Mouse (Mus musculus): ENCODE results near the gene Fer. TPM values are rescaled to one million over a fixed set of nuclear protein-coding genes. Genes with fewer than 3 reads are reported as not detected.

The Fer gene
- total and polyA plus RNA-seq, 2 experiments from 2014 or later = 22.1 to 31.8 TPM

DNA sequence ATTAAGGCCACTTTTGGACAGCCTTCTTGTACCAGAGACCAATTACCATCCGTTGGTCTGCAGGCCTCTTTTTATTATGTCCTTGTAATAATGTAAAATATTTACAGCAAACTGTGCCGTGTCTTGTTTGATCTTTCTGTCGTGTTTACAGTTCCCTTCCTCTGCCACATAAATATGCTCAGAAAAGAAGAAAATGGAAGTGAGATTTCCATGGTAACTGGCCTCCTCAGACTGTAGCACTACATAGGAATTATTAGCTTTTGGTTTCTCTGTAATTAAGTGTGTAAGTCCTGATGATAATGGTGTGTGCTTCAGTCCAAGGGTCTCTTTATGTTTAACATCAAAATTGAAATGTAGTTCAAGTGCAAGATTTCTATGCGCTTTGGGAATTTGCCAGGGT is 283.5 kb downstream of the Fer start:
- WGBS = 43% methylated on average over 4 of the region's 4 CpGs
- Histone ChIP-seq H3K36me3 (ENCODE audit: insufficient read depth) (0 out of 2 replicates have a peak, but pooled peaks cover 5% of the 10 kb centered on the region), H3K4me1 (ENCODE audit: insufficient read depth) (0 out of 2 replicates have a peak, but pooled peaks cover 6% of the 10 kb centered on the region), H3K9me3 (ENCODE audit: low read length) (0 out of 2 replicates have a peak, but pooled peaks cover 7% of the 10 kb centered on the region), H3K27ac (ENCODE audit: low read depth, low read length) (no peak overlapping the region), H3K4me2 (ENCODE audit: low read depth) (no peak overlapping the region), H3K4me3 (ENCODE audit: low read depth, low read length) (no peak overlapping the region), H3K9ac (no peak overlapping the region), H3K27me3 (ENCODE audit: insufficient read depth, low read length) (no peaks in the 10 kb centered on the region)
- no peak for DNase-seq
- 0 out of 2 replicates have a peak, but pooled peaks have one; percentile 36 for ATAC-seq
- TF ChIP-seq CTCF (IDR thresholded peaks at IDR 0.05; ENCODE audit: low read depth) = no peak

DNA sequence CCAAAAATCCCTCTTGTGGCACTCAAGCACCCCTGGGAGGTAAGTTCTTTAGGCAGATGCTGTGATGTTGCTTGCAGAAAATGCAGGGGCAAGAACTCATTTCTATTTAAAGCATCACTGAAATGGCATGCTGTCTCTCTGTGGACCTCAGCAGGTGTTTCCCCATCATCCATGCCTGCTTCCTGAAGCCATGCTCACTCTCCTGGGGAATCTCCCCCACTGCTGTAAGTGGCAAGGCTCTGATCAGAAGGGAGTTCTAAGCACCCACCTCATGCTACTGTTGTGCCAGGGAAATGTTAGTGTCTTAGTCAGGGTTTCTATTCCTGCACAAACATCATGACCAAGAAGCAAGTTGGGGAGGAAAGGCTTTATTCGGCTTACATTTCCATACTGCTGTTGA is 287.9 kb downstream of the Fer start:
- DNase-seq = no peak
- TF ChIP-seq CTCF (IDR thresholded peaks at IDR 0.05; ENCODE audit: low read depth) = no peak
- 100% methylated on average over 1 of the region's 1 CpGs for WGBS

DNA sequence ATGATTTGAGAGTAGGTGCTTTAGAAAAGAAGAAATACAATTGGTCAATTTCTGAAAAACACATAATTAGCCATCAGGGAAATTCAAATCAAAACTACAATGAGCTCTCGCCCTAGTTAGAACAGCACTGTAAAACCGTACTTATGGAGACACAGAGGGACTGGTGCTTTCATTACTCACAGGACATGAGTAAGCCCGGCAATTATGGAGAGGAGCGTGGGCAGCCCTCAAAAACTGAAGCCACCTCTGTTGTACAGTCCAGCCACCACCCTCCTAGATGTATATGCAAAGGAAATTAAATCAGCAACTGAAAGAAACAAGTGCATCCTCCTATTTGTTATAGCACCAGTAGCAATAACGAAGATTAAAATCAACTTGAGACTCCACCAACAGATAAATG is 304.9 kb downstream of the Fer start:
- DNase-seq (no peak), ATAC-seq (no peak)
- Histone ChIP-seq H3K9me3 (ENCODE audit: low read length) (no peaks in the 10 kb centered on the region), H3K27ac (ENCODE audit: low read depth, low read length) (no peak overlapping the region), H3K27me3 (ENCODE audit: insufficient read depth, low read length) (no peaks in the 10 kb centered on the region), H3K4me2 (ENCODE audit: low read depth) (no peak overlapping the region), H3K4me1 (ENCODE audit: insufficient read depth) (no peaks in the 10 kb centered on the region), H3K9ac (no peak overlapping the region), H3K36me3 (ENCODE audit: insufficient read depth) (no peaks in the 10 kb centered on the region), H3K4me3 (ENCODE audit: low read depth, low read length) (no peak overlapping the region)
- WGBS = 92% methylated on average over 5 of the region's 5 CpGs
- TF ChIP-seq CTCF (IDR thresholded peaks at IDR 0.05; ENCODE audit: low read depth) = no peak

More for the DNA sequence above, 287.9 kb downstream of the Fer start:
- Histone ChIP-seq H3K27ac (ENCODE audit: low read depth, low read length) (no peak overlapping the region), H3K27me3 (ENCODE audit: insufficient read depth, low read length) (no peaks in the 10 kb centered on the region), H3K36me3 (ENCODE audit: insufficient read depth) (0 out of 2 replicates have a peak, but pooled peaks cover 5% of the 10 kb centered on the region), H3K9me3 (ENCODE audit: low read length) (0 out of 2 replicates have a peak, but pooled peaks cover 7% of the 10 kb centered on the region), H3K4me2 (ENCODE audit: low read depth) (no peak overlapping the region), H3K4me3 (ENCODE audit: low read depth, low read length) (no peak overlapping the region), H3K4me1 (ENCODE audit: insufficient read depth) (0 out of 2 replicates have a peak, but pooled peaks cover 3% of the 10 kb centered on the region), H3K9ac (no peak overlapping the region)
- ATAC-seq = no peak

DNA sequence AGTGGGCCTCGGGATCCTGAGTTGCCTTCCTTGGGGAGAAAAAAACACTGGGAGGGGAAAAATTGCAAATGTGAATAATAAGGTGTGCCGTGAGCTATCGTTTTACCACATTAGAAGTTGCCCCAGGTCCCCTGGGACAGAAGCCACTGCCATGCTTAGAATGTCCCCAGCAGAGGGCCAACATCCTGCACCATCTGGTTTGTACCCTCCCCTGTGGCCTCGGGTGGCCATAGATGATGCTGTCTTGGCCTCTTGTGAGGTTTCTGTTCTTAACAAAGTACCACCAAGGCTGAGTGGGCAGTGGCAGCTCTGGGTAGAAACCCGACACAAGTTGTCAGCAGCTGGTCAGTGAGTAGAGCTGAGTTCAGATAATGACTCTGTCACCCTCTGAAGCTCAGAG is 307.2 kb downstream of the Fer start:
- Histone ChIP-seq H3K4me1 (ENCODE audit: insufficient read depth) (no peaks in the 10 kb centered on the region), H3K4me3 (ENCODE audit: low read depth, low read length) (no peak overlapping the region), H3K27me3 (ENCODE audit: insufficient read depth, low read length) (no peaks in the 10 kb centered on the region), H3K9ac (no peak overlapping the region), H3K9me3 (ENCODE audit: low read length) (no peaks in the 10 kb centered on the region), H3K36me3 (ENCODE audit: insufficient read depth) (no peaks in the 10 kb centered on the region), H3K27ac (ENCODE audit: low read depth, low read length) (no peak overlapping the region), H3K4me2 (ENCODE audit: low read depth) (no peak overlapping the region)
- WGBS = 74% methylated on average over 5 of the region's 5 CpGs
- DNase-seq (no peak), ATAC-seq (no peak)
- no peak for TF ChIP-seq CTCF (IDR thresholded peaks at IDR 0.05; ENCODE audit: low read depth)

DNA sequence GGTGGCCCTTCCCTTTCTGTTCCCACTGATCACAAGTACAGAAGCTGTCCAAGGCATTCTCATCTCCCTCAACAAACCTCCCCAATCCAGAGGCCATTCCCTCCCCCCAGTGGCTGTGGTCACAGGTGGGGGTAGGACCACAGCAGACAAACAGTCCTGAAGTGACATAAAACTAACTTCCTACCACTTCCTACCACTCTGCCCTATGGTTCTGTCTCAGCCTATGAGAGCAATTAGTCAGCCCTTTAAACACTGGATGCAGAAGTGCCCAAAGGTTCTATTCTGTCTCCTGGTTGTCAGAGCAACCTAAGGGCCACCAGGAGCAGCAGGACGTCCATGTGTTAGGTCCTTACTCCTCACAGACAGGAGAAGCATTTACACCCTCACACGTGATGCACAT is 309.6 kb downstream of the Fer start:
- H3K4me3 ChIP-seq (ENCODE audit: low read depth, low read length) = no peak overlapping the region
- H3K4me2 ChIP-seq (ENCODE audit: low read depth) = no peak overlapping the region
- no peak for ATAC-seq
- no peak overlapping the region for H3K27ac ChIP-seq (ENCODE audit: low read depth, low read length)
- no peak for TF ChIP-seq CTCF (IDR thresholded peaks at IDR 0.05; ENCODE audit: low read depth)
- H3K9ac ChIP-seq = no peak overlapping the region
- H3K4me1 ChIP-seq (ENCODE audit: insufficient read depth) = no peaks in the 10 kb centered on the region
- no peaks in the 10 kb centered on the region for H3K27me3 ChIP-seq (ENCODE audit: insufficient read depth, low read length)
- H3K36me3 ChIP-seq (ENCODE audit: insufficient read depth) = no peaks in the 10 kb centered on the region
- no peak for DNase-seq
- WGBS = 78% methylated on average over 2 of the region's 2 CpGs
- H3K9me3 ChIP-seq (ENCODE audit: low read length) = no peaks in the 10 kb centered on the region

DNA sequence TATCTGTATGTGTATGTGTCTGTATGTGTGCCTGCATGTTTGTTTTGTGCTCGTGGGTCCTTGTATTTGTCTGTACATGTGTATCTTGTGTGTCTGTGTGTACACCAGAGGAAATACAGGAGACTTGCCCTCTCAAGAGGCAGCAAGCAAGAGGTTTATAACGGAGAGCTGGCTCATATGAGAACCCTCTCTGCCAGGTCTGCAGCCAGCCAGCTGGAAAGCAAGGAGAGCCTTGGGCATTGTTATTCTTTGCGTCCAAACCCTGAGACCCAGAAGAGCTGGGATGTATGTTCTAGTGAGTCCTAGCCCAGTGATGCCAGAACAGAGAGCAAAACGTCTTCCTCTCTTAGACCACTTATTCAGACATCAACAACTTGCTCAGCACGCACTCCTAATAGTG is 317.7 kb downstream of the Fer start:
- DNase-seq (no peak), ATAC-seq (no peak)
- TF ChIP-seq CTCF (IDR thresholded peaks at IDR 0.05; ENCODE audit: low read depth) = no peak
- H3K4me3 ChIP-seq (ENCODE audit: low read depth, low read length) = no peak overlapping the region
- H3K27ac ChIP-seq (ENCODE audit: low read depth, low read length) = no peak overlapping the region
- WGBS = 70% methylated on average over 5 of the region's 5 CpGs
- no peaks in the 10 kb centered on the region for H3K9me3 ChIP-seq (ENCODE audit: low read length)
- no peak overlapping the region for H3K9ac ChIP-seq
- no peaks in the 10 kb centered on the region for H3K4me1 ChIP-seq (ENCODE audit: insufficient read depth)
- no peaks in the 10 kb centered on the region for H3K27me3 ChIP-seq (ENCODE audit: insufficient read depth, low read length)
- H3K36me3 ChIP-seq (ENCODE audit: insufficient read depth) = no peaks in the 10 kb centered on the region
- no peak overlapping the region for H3K4me2 ChIP-seq (ENCODE audit: low read depth)

DNA sequence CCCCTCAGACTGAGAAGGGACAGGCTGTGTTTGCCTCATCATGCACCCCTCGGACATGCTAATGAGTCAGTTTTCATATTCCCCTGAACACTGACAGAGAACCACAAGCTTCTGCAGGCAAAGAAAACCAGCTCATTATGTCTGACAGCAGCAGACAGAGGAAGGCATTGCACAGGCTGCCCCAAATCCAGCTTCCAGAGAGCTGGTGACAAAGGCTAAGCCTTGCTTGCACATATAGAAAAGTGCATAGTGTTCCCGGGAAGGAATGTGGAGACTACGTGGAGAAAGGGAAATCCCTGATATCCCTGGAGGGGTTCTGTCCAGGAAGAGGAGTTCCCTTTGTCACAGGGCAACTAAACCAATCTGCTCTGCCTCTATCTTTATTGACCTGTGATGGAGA is 318.4 kb downstream of the Fer start:
- no peak for TF ChIP-seq CTCF (IDR thresholded peaks at IDR 0.05; ENCODE audit: low read depth)
- H3K4me2 ChIP-seq (ENCODE audit: low read depth) = no peak overlapping the region
- DNase-seq = no peak
- H3K36me3 ChIP-seq (ENCODE audit: insufficient read depth) = no peaks in the 10 kb centered on the region
- H3K9me3 ChIP-seq (ENCODE audit: low read length) = no peaks in the 10 kb centered on the region
- 0 out of 2 replicates have a peak, but pooled peaks have one; percentile 36 for ATAC-seq
- H3K4me3 ChIP-seq (ENCODE audit: low read depth, low read length) = no peak overlapping the region
- 34% methylated on average over 3 of the region's 3 CpGs for WGBS
- H3K9ac ChIP-seq = no peak overlapping the region
- H3K27me3 ChIP-seq (ENCODE audit: insufficient read depth, low read length) = no peaks in the 10 kb centered on the region
- H3K27ac ChIP-seq (ENCODE audit: low read depth, low read length) = no peak overlapping the region
- no peaks in the 10 kb centered on the region for H3K4me1 ChIP-seq (ENCODE audit: insufficient read depth)

All from forebrain, postnatal 0 days (tissue).